Mouse (Mus musculus): ENCODE results near the gene Mief1.
A peak's percentile ranks its signal among the peaks of the same experiment; 100 is the strongest.

Gene Mief1

DNA sequence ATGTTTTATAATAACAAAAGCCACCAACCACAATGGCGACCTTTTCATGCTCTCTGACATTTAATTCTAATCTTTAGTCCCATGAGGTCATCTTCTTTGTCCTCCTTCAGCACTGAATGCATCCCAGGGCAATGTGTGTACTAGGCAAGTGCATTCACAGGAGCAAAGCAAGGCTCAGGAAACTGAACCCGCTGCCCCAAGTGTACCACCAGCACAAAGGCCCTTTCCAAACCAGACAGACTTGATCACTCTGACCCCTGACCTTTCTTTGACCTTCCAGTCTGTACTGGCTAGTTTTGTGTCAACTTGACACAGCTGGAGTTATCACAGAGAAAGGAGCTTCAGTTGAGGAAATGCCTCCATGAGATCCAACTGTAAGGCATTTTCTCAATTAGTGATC lies 1.5 kb upstream of the Mief1 start:
- no peak for DNase-seq

DNA sequence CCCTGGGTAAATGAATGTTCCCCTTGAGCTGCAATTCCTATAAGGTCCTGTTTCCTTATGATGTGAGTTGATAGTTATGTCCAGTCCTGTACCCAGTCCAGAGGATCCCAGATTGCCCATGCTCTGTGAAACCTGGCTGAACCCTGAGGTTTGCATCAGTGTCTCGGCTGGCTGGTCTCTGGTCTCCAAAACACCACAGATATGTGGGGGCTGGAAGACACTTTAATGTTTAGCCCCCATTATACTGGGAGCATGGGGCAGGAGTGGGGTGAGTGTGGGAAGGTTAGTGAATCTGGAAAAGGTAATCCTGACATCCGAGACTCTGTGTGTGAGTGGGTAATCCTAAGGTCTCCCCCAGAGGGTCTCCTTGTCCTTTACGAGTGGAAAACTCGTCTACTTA lies 765 bp upstream of the Mief1 start:
- no peak for DNase-seq

DNA sequence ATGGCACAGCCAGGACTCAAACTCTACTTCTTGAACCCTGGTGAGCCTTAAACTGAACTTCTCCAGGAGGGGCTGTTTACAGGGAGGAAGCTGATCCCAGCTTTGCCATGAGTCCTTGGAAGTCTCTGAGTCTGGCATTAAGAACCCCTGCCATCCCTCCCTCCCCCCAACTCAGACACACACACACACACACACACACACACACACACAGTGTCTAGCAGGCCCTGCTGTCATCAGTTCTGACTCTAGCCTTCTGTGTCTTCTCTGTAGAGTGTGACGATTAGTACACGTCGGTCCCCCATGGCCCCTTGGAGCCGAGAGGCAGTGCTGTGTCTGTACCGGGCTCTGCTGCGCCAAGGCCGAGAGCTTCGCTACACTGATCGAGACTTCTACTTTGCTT lies 1.7 kb downstream of the Mief1 start, which contains the start of gene AC140267.1:
Gene AC140267.1, plus strand, starts transcription at position 301 of the 400 bp plus-strand sequence.
- DNase-seq: no peak

DNA sequence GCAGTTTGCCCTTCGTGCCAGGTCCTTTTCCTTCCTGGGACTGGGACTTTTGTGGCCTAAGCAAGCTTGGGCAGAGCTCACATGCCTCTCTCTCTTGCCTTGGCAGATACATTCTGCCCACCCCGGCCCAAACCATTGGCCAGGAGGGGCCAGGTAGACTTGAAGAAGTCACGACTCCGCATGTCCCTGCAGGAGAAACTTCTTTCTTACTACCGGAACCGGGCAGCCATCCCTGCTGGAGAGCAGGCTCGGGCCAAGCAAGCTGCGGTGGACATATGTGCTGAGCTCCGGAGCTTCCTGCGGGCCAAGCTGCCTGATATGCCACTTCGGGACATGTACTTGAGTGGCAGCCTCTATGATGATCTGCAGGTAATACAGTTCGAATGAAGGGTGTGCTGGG lies 14.3 kb downstream of the Mief1 start:
- no peak for DNase-seq

DNA sequence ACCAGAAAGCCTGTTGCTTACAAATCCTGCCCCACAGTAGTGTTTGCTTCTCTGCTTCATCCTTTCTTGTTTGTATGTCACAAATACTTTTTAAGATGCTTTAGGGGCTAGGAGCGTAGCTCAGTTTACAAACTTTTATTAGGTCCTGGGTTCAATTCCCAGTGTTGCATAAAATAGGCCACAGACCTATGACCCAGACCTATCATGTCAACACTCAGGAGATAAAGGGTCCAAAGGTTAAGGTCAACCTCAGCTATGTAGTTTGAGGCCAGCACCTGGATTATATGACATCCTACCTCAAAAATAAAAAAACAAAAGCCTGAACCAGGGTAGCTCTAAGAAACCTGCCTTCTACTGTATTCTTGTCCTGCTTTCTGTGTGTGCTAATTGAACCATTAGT lies 14.8 kb downstream of the Mief1 start:
- DNase-seq: no peak

DNA sequence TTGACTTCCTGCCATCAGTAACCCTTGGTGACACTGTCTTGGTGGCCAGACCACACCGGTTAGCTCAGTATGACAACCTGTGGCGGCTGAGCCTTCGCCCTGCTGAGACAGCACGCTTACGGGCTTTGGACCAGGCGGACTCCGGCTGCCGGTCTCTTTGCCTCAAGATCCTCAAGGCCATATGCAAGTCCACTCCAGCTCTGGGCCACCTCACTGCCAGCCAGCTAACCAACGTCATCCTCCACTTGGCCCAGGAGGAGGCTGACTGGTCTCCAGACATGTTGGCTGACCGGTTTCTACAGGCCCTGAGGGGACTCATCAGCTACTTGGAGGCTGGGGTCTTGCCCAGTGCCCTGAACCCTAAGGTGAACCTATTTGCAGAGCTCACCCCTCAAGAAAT lies 15.9 kb downstream of the Mief1 start:
- DNase-seq: no peak

DNA sequence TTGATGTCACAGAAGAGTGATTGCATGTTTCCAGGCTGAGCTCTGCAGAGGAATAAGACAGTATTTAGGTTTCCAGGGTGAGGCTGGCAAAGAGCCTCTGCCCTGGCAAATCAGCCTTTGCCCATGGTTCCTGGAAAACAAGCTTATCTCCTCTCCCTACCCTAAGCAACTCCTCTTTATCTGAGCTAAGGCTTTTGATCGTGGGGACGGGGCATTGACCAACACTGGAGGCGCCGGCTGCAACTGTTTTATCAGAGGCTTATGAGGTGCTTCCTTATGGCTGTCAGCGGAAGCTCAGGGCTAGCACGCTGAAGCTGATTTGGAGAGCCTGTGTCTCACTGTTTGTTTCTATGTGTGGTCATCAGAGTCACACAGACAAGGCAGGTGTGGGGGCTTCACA lies 16.8 kb downstream of the Mief1 start:
- DNase-seq: no peak

DNA sequence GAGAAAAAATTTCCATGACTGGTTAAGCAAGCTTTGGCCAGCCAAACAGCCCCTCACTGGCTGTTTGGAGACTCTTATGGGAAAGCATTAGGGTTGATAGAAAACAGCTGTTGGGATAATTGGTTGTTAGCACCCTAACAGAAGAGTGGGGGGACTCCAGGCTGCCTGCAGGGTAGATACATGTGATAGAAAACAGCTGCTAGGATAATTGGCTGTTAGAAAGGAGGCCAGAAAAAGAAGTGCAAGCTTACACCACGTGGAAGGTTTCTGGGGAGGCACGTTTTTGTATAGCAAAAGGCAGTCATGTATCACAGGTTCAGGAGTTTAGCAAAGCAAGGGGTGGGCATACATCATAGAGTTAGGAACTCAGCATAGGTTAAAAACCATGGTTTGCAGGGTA lies 19.7 kb downstream of the Mief1 start:
- DNase-seq: no peak

DNA sequence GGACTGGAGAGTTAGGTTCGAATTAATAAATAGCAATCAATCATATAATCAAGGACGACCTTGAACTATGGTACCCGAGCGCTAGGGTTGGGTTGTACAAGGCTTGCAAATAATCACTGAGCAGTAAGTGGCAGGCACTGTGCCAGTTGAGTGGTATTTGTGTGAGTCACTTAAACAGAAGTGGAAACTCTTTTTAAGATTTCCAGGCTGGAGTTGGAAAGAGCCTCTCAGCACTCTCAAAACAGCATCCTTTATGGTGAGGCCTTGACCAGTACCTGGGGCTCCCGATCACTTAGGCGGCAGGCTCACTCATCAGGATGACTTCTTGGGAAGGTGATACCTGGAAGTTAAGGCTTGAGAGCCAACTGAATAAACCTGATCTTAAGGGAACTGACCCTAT lies 20.4 kb downstream of the Mief1 start:
- no peak for DNase-seq

DNA sequence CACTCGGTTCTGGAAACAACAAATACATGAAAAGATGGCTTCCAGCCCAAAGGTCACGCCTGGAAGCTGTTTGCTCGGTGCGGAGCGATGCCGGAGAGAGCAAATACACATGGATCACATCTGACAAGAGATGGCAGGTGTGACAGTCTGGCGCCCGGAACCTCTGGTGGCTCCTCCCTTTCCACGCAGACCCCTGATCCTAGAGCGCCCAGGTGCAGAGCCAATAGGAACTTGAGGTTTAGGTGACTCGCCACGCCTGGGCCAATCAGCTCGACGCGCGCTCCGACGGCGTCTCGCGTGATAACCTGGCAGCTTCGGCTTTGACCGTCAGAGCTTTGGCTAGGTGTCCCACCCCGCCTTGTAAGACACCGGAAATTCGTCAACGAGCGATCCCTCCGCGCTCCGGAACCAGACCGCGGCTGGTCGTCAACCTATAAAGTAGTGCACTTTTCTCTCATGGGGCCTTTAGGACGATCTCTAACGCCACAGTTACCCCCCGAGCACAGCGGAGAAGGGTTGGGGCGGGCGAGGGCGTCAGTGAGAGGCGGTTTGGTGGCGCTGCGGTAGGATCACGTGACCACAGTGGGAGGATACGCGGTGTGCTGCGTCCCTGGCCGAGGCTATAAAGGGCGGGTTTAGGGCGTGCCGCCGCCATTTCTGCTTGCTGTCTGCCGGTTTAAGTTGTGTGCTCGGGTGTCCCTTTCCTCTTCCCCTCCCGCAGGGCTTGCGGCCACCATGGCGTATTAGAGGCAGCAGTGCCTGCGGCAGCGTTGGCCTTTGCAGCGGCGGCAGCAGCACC lies 21.2 kb downstream of the Mief1 start, which contains the start of gene Atf4:
Gene Atf4, plus strand, starts transcription at position 338 of the 799 bp plus-strand sequence.
- peak; percentile 97 to 98 for DNase-seq

DNA sequence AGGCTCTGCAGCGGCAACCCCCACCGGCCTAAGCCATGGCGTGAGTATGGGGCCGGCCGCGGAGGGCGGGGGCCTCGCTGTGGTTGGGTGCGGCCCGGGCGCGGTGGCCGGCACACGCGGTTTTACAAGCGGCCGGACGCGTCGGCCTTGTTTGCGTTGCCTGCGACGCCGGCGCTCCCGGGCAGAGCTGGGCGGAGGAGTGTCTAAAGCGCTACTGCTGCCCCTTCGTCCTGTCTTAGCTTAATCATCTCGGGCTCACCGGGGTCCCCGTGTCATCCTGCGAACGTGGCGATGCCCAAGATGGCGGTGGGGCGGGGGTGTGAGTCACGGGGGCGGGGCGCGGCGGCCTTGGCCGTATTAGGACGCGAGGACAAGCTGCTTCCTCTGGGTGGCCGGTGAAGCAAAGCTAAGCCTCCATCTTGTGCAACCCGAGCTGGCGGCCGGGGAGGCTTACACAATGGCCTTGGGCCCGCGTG lies 21.9 kb downstream of the Mief1 start:
- DNase-seq: peak; percentile 41 to 57

DNA sequence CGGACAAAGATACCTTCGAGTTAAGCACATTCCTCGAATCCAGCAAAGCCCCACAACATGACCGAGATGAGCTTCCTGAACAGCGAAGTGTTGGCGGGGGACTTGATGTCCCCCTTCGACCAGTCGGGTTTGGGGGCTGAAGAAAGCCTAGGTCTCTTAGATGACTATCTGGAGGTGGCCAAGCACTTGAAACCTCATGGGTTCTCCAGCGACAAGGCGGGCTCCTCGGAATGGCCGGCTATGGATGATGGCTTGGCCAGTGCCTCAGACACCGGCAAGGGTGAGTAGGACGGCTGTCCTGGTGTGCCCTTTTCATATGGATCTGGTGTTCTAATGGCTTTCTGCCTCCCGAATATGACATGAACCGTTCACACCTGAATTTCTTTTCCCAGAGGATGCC lies 22.4 kb downstream of the Mief1 start:
- DNase-seq: no peak

DNA sequence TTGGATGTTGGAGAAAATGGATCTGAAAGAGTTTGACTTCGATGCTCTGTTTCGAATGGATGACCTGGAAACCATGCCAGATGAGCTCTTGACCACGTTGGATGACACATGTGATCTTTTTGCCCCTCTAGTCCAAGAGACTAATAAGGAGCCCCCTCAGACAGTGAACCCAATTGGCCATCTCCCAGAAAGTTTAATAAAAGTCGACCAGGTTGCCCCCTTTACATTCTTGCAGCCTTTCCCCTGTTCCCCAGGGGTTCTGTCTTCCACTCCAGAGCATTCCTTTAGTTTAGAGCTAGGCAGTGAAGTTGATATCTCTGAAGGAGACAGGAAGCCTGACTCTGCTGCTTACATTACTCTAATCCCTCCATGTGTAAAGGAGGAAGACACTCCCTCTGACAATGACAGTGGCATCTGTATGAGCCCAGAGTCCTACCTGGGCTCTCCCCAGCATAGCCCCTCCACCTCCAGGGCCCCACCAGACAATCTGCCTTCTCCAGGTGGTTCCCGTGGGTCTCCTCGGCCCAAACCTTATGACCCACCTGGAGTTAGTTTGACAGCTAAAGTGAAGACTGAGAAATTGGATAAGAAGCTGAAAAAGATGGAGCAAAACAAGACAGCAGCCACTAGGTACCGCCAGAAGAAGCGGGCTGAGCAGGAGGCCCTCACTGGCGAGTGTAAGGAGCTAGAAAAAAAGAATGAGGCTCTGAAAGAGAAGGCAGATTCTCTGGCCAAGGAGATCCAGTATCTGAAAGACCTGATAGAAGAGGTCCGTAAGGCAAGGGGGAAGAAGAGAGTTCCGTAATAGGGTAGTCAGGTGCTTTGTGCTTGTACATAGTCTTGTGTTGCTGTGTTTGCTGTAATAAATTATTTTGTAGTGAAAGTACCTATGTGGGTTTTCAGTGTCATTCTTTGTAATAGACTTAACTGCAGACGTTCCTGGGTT lies 23.1 kb downstream of the Mief1 start:
- no peak for DNase-seq

DNA sequence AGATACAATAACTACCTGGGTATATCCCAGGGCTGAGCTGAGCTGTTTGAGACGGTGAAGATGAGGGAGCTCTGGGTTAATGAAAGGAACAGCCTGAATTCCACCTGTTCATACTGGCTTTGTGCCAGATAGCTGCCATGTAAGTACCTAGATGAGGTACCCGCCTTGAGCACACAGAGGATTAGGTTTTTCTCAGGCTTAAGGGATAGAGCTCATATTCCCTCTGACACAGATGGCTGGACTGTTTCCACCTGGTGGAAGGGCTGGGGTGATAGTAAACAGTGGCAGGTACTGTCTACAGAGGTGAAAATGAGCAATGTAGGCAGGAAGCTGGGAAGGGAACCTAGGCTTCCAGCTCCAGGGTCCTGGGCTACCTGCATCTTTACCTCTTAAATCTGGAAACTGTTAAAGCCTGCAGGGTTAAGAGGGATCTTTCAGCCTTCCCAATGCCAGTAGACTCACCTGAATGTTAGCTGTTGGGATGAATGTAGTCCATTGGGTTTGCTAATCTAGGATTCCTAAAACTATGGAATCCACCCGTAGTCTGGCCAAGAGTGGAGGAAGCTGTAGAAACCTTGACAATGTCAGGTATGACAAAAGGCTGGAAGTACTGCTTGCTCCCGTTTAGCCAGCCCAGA lies 23.9 kb downstream of the Mief1 start:
- DNase-seq: no peak

DNA sequence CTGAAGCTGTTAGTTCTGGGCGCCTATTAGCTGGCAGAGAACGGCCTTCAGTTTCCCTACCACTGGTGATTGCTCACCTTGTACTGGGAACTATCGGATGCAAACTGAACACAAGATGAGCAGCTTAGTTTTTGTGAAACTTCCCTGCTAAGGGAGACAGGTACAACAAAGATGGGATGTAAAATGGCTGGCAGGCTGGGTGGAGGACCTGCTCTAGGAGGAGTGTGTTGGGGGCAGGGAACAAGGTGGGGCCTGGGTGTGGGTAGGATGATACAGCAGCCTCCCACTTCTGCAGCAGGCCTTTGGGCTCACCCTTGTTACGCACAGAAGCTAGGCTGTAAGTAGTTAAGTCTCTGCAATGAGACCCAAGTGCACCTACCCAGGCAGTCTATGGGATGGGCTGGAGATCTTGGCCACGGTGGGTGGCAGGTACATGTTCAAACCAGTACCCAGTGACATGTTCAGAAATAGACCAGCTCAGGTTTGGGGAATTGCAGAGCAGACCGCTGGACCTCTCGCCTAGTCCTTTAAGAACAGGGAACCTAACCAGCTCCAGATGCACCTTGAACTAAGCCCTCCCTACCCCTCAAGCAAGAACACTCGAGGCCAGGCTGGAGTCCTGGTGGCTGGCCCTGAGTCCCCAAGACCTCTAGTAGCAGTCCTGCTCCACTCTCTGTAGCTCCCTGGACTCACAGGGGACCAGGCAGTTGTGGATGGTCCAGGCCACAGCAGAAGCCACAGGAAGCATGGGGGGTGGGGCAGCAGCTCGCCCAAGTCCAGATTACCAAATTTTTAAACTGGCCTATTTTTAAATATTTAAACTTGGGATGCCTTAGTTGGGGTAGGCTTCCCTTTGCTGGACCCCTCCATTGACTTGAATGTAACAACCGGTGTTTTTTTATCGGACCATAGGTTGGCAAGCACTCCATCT lies 24.7 kb downstream of the Mief1 start:
- no peak for DNase-seq

DNA sequence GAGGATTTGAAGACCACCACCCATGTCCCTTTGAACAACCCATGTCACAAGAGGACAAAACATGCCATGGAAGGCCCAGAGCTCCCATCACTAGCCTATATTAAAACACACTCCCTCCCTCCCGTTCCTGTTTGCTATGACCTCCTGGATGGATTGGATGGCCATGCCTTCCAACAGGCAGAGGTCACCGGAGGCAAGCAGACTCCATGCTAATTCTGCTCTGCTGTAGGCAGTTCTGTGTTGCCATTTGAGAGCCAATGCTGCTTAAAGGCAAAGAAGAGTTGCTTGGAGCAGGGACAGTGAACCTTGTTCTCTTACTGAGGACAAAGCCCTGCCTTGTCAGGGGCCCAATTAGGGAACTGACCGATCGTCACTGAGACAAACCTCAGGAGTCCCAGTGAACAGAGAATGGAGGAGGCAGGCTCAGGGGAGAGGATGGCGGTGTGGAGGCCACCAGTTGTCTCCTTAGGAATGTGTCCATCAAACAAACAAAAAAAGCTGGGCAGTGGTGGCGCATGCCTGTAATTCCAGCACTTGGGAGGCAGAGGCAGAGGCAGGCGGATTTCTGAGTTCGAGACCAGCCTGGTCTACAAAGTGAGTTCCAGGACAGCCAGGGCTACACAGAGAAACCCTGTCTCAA lies 25.7 kb downstream of the Mief1 start:
- no peak for DNase-seq

DNA sequence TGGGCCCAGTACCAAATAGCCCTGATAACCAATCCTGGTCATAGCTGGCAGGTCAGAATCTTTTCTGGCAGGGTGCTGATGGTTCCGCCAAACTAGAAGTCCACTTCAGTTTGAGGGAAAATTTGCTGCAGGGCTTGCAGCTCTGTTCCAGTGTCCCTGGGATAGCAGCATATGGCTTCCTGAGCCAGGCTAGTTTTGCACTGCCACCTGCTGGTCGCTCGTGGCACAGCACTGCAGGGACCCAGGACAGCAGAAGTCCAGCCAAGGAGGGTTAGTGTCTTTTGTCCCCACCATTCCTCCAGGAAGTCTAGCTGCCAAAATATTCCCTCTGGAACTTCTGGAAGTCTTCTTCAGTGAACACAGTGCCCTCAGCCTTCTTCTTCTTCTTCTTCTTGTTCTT lies 26.9 kb downstream of the Mief1 start:
- peak; percentile 35 to 47 for DNase-seq

DNA sequence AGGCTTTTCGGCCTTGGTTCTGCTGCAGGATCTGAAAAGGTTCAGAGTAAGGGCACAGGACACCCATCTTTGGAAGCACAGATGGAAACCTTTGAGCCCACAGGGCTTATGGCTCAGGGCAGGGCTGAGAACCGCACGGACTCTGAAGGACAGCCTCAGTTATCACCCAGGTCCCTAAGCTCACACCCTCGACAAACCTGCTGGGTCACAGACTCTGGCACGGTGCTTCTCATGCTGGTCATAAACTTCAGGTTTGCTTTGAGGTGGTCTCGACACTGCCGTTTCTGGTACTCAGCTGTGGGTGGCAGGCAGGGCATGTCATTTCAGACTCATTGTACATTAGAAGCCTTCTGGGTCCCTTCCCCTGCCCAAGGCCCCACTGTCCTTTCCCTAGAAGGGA lies 27.3 kb downstream of the Mief1 start:
- no peak for DNase-seq

DNA sequence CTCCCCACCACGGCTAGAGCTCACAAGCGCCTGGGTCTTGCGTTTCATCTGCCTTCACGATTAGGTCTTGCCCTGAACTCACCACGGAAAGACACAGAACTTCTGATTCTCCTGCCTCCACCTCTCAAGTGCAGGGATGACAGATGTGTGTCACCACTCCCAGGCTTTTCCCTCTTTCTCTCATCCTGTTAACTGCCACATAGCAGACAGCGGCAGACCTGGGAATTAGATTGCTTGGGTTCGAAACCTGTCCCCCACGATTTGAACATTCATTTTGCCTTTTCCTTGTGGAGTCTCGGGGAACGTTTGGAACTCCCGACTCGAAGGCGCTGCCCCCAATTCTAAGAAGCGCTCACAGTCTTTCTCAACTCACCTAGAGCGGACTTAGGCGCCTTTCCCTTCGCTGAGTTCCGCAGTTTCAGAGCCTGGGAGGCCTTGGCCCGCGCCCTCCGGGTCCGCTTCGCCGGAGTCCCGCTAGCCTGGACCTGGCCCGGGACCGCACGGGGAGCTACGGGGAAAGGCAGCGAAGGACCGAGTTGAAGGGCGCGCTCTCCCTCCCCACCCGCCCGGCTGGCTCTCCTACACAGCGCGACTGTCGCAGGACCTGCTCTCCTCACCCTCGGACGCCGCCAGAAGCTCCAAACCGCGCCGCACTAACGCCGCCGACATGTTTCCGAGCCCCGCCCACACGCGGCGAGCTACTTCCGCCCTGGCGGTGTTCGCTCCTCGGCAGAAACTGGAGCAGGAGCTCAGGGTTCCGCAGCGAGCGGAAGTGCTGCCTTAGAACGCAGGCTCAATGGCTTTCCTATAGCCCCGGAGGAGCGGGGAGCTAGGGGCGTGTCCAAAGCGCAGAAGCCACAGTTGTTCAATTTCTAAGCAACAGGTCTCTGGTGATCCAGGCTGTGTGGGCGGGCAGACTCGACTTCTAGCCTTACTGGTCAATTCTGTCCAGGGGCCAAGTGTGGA lies 30.1 kb downstream of the Mief1 start, which contains the start of gene Rps19bp1:
Gene Rps19bp1, minus strand, starts transcription at position 706 of the 966 bp plus-strand sequence.
- peak; percentile 79 to 85 for DNase-seq

DNA sequence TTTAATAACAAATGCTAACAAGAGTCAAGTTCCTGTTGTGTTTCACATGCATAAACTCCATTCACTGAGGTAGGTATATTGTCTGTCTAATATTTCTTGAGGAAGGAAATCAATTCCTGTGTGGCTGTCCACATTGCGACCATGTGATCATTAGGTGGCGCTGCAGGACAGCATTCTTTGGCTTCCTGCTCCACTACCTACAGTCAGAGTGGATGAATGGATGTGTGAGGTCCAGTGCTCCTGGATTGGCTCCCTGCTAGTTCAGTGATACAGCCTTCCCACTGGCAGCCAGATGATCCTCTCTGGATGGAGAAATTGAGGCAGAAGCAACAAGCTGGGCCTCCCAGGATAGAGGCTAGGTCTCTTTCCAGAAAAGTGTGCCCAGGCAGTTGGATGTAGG lies 32.5 kb downstream of the Mief1 start:
- peak in 1 of 2 experiments; percentile 39 for DNase-seq

Measured in thymus, adult 18-20 months (tissue).